Mouse (Mus musculus) liver, adult 2 months (tissue): ENCODE results near the gene Myo1d. TPM values are rescaled to one million over a fixed set of nuclear protein-coding genes. Genes with fewer than 3 reads are reported as not detected.
A peak's percentile ranks its signal among the peaks of the same experiment; 100 is the strongest.

Source experiments
- DNase-seq: peaks from one replicate; pipeline ENCODE4 v3.0.0-alpha.2; 2011; ENCODE audit warnings: low read depth, low spot score; ENCODE audit errors: extremely low read depth
- H3K27ac ChIP-seq: fragments of 200-500 bp; replicated peaks from 2 replicates; pipeline ENCODE4 v1.5.1; 2012; ENCODE audit warnings: low read depth, mild to moderate bottlenecking, control low read depth, inconsistent platforms, low read length; ENCODE audit not compliant: insufficient read depth
- H3K27me3 ChIP-seq: fragments of 200-500 bp; 2 replicates; pipeline ENCODE4 v1.6.1; 2012; ENCODE audit warnings: mild to moderate bottlenecking, moderate library complexity, low read length, inconsistent platforms; ENCODE audit not compliant: control insufficient read depth, insufficient read depth
- H3K36me3 ChIP-seq: fragments of 200-500 bp; 2 replicates; pipeline ENCODE4 v1.6.1; 2012; ENCODE audit warnings: low read length, inconsistent platforms; ENCODE audit not compliant: control insufficient read depth, insufficient read depth
- H3K4me1 ChIP-seq: fragments of 200-500 bp; 2 replicates; pipeline ENCODE4 v1.6.1; 2011; ENCODE audit warnings: low read length; ENCODE audit not compliant: control insufficient read depth, insufficient read depth
- H3K4me3 ChIP-seq: fragments of 200-500 bp; 2 replicates; pipeline ENCODE4 v1.5.1; 2011; ENCODE audit warnings: low read depth, mild to moderate bottlenecking, control low read depth, low read length, moderate library complexity; ENCODE audit not compliant: insufficient read depth
- H3K79me2 ChIP-seq: fragments of 200-500 bp; 2 replicates; pipeline ENCODE4 v1.6.1; 2012; ENCODE audit warnings: inconsistent platforms, mild to moderate bottlenecking, low read length, moderate library complexity; ENCODE audit not compliant: control insufficient read depth, insufficient read depth
- H3K9ac ChIP-seq: fragments of 200-500 bp; 2 replicates; pipeline ENCODE4 v1.6.1; 2012; ENCODE audit warnings: low read depth, mild to moderate bottlenecking, control low read depth, inconsistent platforms, low read length
- CTCF ChIP-seq: fragments of 200-500 bp; IDR thresholded peaks from 2 replicates; pipeline ENCODE4 v1.5.1; 2011; ENCODE audit warnings: low read depth, low read length, control low read depth
- POLR2A ChIP-seq: fragments of 200-500 bp; IDR thresholded peaks from 2 replicates; pipeline ENCODE4 v1.6.1; 2011; ENCODE audit warnings: low read length, control low read depth; ENCODE audit not compliant: insufficient read depth; ENCODE audit errors: extremely low read depth
- WGBS: fragments of 180-500 bp; shearing (Covaris S2); methylation state at CpG from one replicate; pipeline ENCODE4 v1.1.7; 2018; 5-methylcytosine and 5-hydroxymethylcytosine counted together
- polyA plus RNA-seq: library from polyadenylated mRNA; depleted of rRNA; stranded (reverse); fragments of >200 nt; gene quantifications from 2 replicates; pipeline ENCODE4 v1.2.3, GENCODE M21; 2012
- total RNA-seq: library from RNA; depleted of rRNA; stranded (reverse); fragments of >200 nt; gene quantifications from 2 replicates; pipeline ENCODE4 v1.2.3, GENCODE M21; 2014

Gene Myo1d
- total and polyA plus RNA-seq, 2 experiments: 5.2 to 6.8 TPM

- WGBS: 70% methylated on average over 4 of the region's 4 CpGs
- Histone ChIP-seq H3K27me3 (no peaks in the 10 kb centered on the region), H3K4me3 (no peak overlapping the region), H3K9ac (no peak overlapping the region), H3K4me1 (no peaks in the 10 kb centered on the region), H3K36me3 (no peaks in the 10 kb centered on the region), H3K27ac (peak overlapping the region; percentile 66), H3K79me2 (no peaks in the 10 kb centered on the region)
- no peak for TF ChIP-seq CTCF
- no peak for TF ChIP-seq POLR2A
- no peak for DNase-seq
Measured at GRCm38 (mm10) chr11:80523410-80523809, 256.4 kb downstream of the Myo1d start.

DNA sequence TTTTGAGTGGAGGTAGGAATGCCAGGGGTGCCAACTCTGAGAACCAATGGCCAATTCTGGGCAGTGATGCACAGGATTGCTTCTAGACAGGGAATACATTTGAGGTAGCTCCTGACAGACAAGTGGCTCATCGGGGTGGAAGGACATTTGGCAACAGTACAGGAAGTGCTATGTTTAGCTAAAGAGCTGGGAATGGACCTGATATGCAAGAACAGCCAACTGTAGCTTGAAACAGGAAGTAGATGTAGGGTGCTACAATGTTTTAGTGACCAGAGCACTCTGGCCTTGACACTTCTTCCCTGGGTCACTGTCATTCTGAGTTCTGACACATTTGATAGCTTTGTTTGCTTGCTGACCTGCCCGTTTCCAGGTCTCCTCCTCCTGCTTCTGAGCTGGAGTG lies 257.0 kb downstream of the Myo1d start:
- Histone ChIP-seq H3K27ac (peak overlapping the region; percentile 66), H3K4me1 (no peaks in the 10 kb centered on the region), H3K36me3 (no peaks in the 10 kb centered on the region), H3K4me3 (no peak overlapping the region), H3K9ac (no peak overlapping the region), H3K79me2 (no peaks in the 10 kb centered on the region), H3K27me3 (no peaks in the 10 kb centered on the region)
- 6% methylated on average over 2 of the region's 2 CpGs for WGBS
- TF ChIP-seq CTCF: no peak
- TF ChIP-seq POLR2A: no peak
- DNase-seq: peak; percentile 38

DNA sequence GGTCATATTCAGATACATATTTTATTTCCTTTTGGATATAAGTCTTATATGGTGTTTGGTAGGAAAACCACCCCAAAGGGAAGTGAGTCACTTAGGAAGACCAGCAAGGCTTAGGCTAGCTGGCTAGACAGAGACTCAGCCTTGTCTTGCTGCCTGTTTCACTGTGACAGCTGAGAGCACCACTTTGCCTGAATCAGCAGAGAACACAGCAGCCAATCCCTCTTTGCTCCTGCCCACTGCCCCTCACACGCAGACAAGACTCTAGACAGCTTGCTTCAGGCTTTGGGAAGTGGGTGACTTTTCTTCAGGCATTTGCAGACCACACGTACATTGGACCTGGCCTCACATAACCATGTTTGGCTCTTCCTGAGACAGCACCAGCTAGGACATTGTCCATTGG lies 258.7 kb downstream of the Myo1d start:
- TF ChIP-seq POLR2A: no peak
- TF ChIP-seq CTCF: no peak
- Histone ChIP-seq H3K9ac (no peak overlapping the region), H3K27me3 (no peaks in the 10 kb centered on the region), H3K36me3 (no peaks in the 10 kb centered on the region), H3K4me3 (no peak overlapping the region), H3K4me1 (no peaks in the 10 kb centered on the region), H3K79me2 (no peaks in the 10 kb centered on the region), H3K27ac (no peak overlapping the region)
- 73% methylated on average over 2 of the region's 2 CpGs for WGBS
- no peak for DNase-seq

- WGBS: 78% methylated on average over 9 of the region's 9 CpGs
- no peaks in the 10 kb centered on the region for H3K79me2 ChIP-seq
- peak; percentile 29 for DNase-seq
Measured at GRCm38 (mm10) chr11:80518421-80519367, 261.1 kb downstream of the Myo1d start.

GRCm38 (mm10) chr11:80515895-80516294 lies 263.9 kb downstream of the Myo1d start:
- WGBS: 93% methylated on average over 8 of the region's 8 CpGs

More at GRCm38 (mm10) chr11:80518421-80519367, 261.1 kb downstream of the Myo1d start:
- Histone ChIP-seq H3K4me1 (no peaks in the 10 kb centered on the region), H3K4me3 (no peak overlapping the region), H3K36me3 (no peaks in the 10 kb centered on the region), H3K27me3 (no peaks in the 10 kb centered on the region), H3K27ac (no peak overlapping the region), H3K9ac (no peak overlapping the region)
- TF ChIP-seq POLR2A: no peak

DNA sequence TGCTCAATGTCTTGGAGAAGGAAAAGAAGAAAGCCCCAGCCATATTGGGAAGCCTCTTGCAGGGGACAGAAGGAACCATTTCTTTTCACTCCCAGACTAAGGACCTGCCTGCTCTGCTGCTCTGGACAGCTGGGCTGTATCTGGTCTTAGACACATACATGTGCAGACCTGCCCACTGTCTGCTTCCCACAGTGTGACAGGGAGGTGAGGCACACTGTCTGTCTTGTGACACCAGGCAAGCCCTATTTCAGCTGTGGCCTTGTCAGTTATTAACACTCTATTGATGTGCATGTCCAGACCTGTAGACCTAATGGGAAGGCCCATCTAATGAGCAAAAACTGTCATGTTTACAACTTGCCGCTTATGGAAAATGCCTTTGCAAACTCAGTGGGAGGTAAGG lies 264.5 kb downstream of the Myo1d start:
- H3K4me3 ChIP-seq: no peak overlapping the region
- H3K79me2 ChIP-seq: no peaks in the 10 kb centered on the region
- TF ChIP-seq CTCF (no peak), POLR2A (no peak)
- H3K36me3 ChIP-seq: no peaks in the 10 kb centered on the region
- H3K27me3 ChIP-seq: no peaks in the 10 kb centered on the region
- 98% methylated on average over 1 of the region's 1 CpGs for WGBS
- H3K9ac ChIP-seq: no peak overlapping the region
- H3K4me1 ChIP-seq: no peaks in the 10 kb centered on the region
- no peak overlapping the region for H3K27ac ChIP-seq
- no peak for DNase-seq

More at GRCm38 (mm10) chr11:80515895-80516294, 263.9 kb downstream of the Myo1d start:
- no peak for DNase-seq
- no peaks in the 10 kb centered on the region for H3K4me1 ChIP-seq
- TF ChIP-seq CTCF (no peak), POLR2A (no peak)
- no peak overlapping the region for H3K27ac ChIP-seq
- H3K9ac ChIP-seq: no peak overlapping the region
- H3K36me3 ChIP-seq: no peaks in the 10 kb centered on the region
- H3K27me3 ChIP-seq: no peaks in the 10 kb centered on the region
- no peaks in the 10 kb centered on the region for H3K79me2 ChIP-seq
- H3K4me3 ChIP-seq: no peak overlapping the region
